ENCODE assay signal across 21 mouse cellular contexts in genomic region chr2:157544333-157544888, GRCm38 (mm10). TPM values are rescaled to one million over a fixed set of nuclear protein-coding genes. Genes with fewer than 3 reads are reported as not detected.
DNase-seq lines count a peak whose midpoint lies in the region; ATAC-seq lines count a peak whose summit lies in the region.
"Had no signal": no experiment of that assay in that cellular context is flagged by ENCODE, and none has a peak within 500 bp of the region (broad histone marks: within the 10 kb centered on the region; RNA-seq: fewer than 3 reads in every experiment).

No protein-coding gene starts in this region.

- peaks cover 20% of the 10 kb centered on the region for H3K36me3 ChIP-seq in midbrain, embryonic 10.5 days
- 0 out of 2 replicates have a peak, but pooled peaks cover 2% of the 10 kb centered on the region for H3K36me3 ChIP-seq in midbrain, embryonic 11.5 days (ENCODE audit: control insufficient read depth, insufficient read depth, low read length)
- H3K36me3 ChIP-seq in forebrain, embryonic 12.5 days (replicated peaks): peaks cover 21% of the 10 kb centered on the region
- peaks cover 4% of the 10 kb centered on the region; the same call in 1 of the 2 replicates for H3K36me3 ChIP-seq in hindbrain, embryonic 15.5 days
- no peaks in the 10 kb centered on the region for H3K36me3 ChIP-seq in midbrain, embryonic 16.5 days (ENCODE audit: control insufficient read depth, insufficient read depth, low read length)

- peaks cover 92% of the 10 kb centered on the region for H3K4me1 ChIP-seq in midbrain, embryonic 10.5 days
- H3K4me1 ChIP-seq in midbrain, embryonic 11.5 days (ENCODE audit: control insufficient read depth, insufficient read depth, low read length): peaks cover 48% of the 10 kb centered on the region
- H3K4me1 ChIP-seq in forebrain, embryonic 12.5 days: peaks cover 80% of the 10 kb centered on the region
- H3K4me1 ChIP-seq in hindbrain, embryonic 15.5 days (replicated peaks): peaks cover 71% of the 10 kb centered on the region
- H3K4me1 ChIP-seq in midbrain, embryonic 16.5 days (ENCODE audit: control insufficient read depth, insufficient read depth, low read length): peaks cover 70% of the 10 kb centered on the region

- no peak overlapping the region for H3K4me2 ChIP-seq in midbrain, embryonic 11.5 days
- no peak overlapping the region for H3K4me2 ChIP-seq in forebrain, embryonic 12.5 days
- H3K4me2 ChIP-seq in hindbrain, embryonic 15.5 days: no peak overlapping the region
- no peak overlapping the region for H3K4me2 ChIP-seq in midbrain, embryonic 16.5 days (ENCODE audit: low read length)

- no peak for ATAC-seq in midbrain, embryonic 11.5 days (ENCODE audit: low FRiP score)
- no peak for ATAC-seq in forebrain, embryonic 12.5 days (ENCODE audit: low FRiP score)
- peak; percentile 57; the same call in 1 of the 2 replicates for ATAC-seq in hindbrain, embryonic 15.5 days (ENCODE audit: low FRiP score, low read depth)
- no peak for ATAC-seq in midbrain, embryonic 16.5 days
- ATAC-seq in activated CD4-positive, CD25-positive, alpha-beta regulatory T cell, adult 4 months: no peak
- ATAC-seq: liver, postnatal 0 days had no signal

- DNase-seq in midbrain, embryonic 10.5 days (ENCODE audit: low spot score): no peak
- no peak for DNase-seq in midbrain, embryonic 11.5 days (ENCODE audit: low spot score, missing footprints)
- no peak for DNase-seq in adrenal gland, postnatal 25 days
- DNase-seq: B cell, adult 2 months; cerebellum, adult 8-10 months; gastrocnemius, postnatal 36 days; kidney, adult 11 months; layer of hippocampus, postnatal 36 days; liver, postnatal 0 days; right cerebral cortex, postnatal 25 days; thymus, adult 18-20 months had no signal

- H3K27ac ChIP-seq in midbrain, embryonic 10.5 days (replicated peaks): 0 out of 2 replicates have a peak overlapping the region, but pooled peaks have one; percentile 7
- H3K27ac ChIP-seq in midbrain, embryonic 11.5 days (ENCODE audit: low read depth, low read length): no peak overlapping the region
- peak overlapping the region; percentile 75 for H3K27ac ChIP-seq in forebrain, embryonic 12.5 days
- H3K27ac ChIP-seq in hindbrain, embryonic 15.5 days (replicated peaks): peak overlapping the region; percentile 10; the same call in 1 of the 2 replicates
- H3K27ac ChIP-seq in midbrain, embryonic 16.5 days (ENCODE audit: low read length): peak overlapping the region; percentile 31
- H3K27ac ChIP-seq: kidney, postnatal 0 days had no signal

- WGBS in midbrain, embryonic 10.5 days: 87% methylated on average over 9 of the region's 9 CpGs
- WGBS in midbrain, embryonic 11.5 days: 76% methylated on average over 9 of the region's 9 CpGs
- 26% methylated on average over 9 of the region's 9 CpGs for WGBS in forebrain, embryonic 12.5 days
- WGBS in hindbrain, embryonic 15.5 days: 42% methylated on average over 9 of the region's 9 CpGs
- 41% methylated on average over 9 of the region's 9 CpGs for WGBS in midbrain, embryonic 16.5 days

- H3K27me3 ChIP-seq in midbrain, embryonic 10.5 days (ENCODE audit: low read depth, poor library complexity, severe bottlenecking): peaks cover 85% of the 10 kb centered on the region
- peaks cover 8% of the 10 kb centered on the region for H3K27me3 ChIP-seq in midbrain, embryonic 11.5 days (ENCODE audit: control insufficient read depth, insufficient read depth, low read length)
- H3K27me3 ChIP-seq in forebrain, embryonic 12.5 days: peaks cover 22% of the 10 kb centered on the region
- H3K27me3 ChIP-seq in hindbrain, embryonic 15.5 days: no peaks in the 10 kb centered on the region
- H3K27me3 ChIP-seq in midbrain, embryonic 16.5 days (ENCODE audit: control insufficient read depth, insufficient read depth, low read depth, low read length): no peaks in the 10 kb centered on the region
- H3K27me3 ChIP-seq: megakaryocyte, embryonic 14.5 days had no signal

- H3K4me3 ChIP-seq in midbrain, embryonic 10.5 days: no peak overlapping the region
- no peak overlapping the region for H3K4me3 ChIP-seq in midbrain, embryonic 11.5 days (ENCODE audit: low read depth, low read length)
- no peak overlapping the region for H3K4me3 ChIP-seq in forebrain, embryonic 12.5 days (replicated peaks)
- no peak overlapping the region for H3K4me3 ChIP-seq in hindbrain, embryonic 15.5 days
- H3K4me3 ChIP-seq in midbrain, embryonic 16.5 days (ENCODE audit: low read depth, low read length): no peak overlapping the region
- H3K4me3 ChIP-seq: erythroblast, embryonic 14.5 days; megakaryocyte, embryonic 14.5 days; myocyte had no signal

- no peaks in the 10 kb centered on the region for H3K9me3 ChIP-seq in midbrain, embryonic 10.5 days (replicated peaks)
- no peaks in the 10 kb centered on the region for H3K9me3 ChIP-seq in midbrain, embryonic 11.5 days (ENCODE audit: control insufficient read depth, low read length)
- no peaks in the 10 kb centered on the region for H3K9me3 ChIP-seq in forebrain, embryonic 12.5 days
- no peaks in the 10 kb centered on the region for H3K9me3 ChIP-seq in hindbrain, embryonic 15.5 days
- H3K9me3 ChIP-seq in midbrain, embryonic 16.5 days (replicated peaks; ENCODE audit: control insufficient read depth, low read length, poor library complexity, severe bottlenecking): no peaks in the 10 kb centered on the region
- H3K9me3 ChIP-seq: megakaryocyte, embryonic 14.5 days had no signal

- no peak overlapping the region for H3K9ac ChIP-seq in midbrain, embryonic 11.5 days (ENCODE audit: low read length)
- H3K9ac ChIP-seq in forebrain, embryonic 12.5 days: peak overlapping the region; percentile 17; the same call in 1 of the 2 replicates
- no peak overlapping the region for H3K9ac ChIP-seq in hindbrain, embryonic 15.5 days
- no peak overlapping the region for H3K9ac ChIP-seq in midbrain, embryonic 16.5 days (ENCODE audit: low read depth, low read length)
- H3K9ac ChIP-seq: liver, postnatal 0 days had no signal

RNA-seq across cellular contexts. Expression of gene Nnat, which starts 15.5 kb away (rescaled TPM):
- 1,354 and 2,071 TPM in 2 replicates for polyA plus RNA-seq in midbrain, embryonic 10.5 days (2016; fragmentation: Nextera tagmentation; extraction: Ambion mirVana)
- polyA plus RNA-seq in midbrain, embryonic 11.5 days (2014; fragmentation: Nextera tagmentation; extraction: Ambion mirVana): 1,391 and 1,438 TPM in 2 replicates
- polyA plus RNA-seq in forebrain, embryonic 12.5 days (2016; fragmentation: Nextera tagmentation; extraction: Ambion mirVana): 5,265 and 5,863 TPM in 2 replicates
- polyA plus RNA-seq in hindbrain, embryonic 15.5 days (2015; fragmentation: Nextera tagmentation; extraction: Ambion mirVana): 6,864 and 7,318 TPM in 2 replicates
- polyA plus RNA-seq in midbrain, embryonic 16.5 days (2015; fragmentation: Nextera tagmentation; extraction: Ambion mirVana): 9,243 and 10,143 TPM in 2 replicates
- polyA plus RNA-seq in activated CD4-positive, CD25-positive, alpha-beta regulatory T cell, adult 4 months (2017; shearing (Covaris generic)): under 1 TPM in 1 of 2 experiments, not detected in 1; 0.56 TPM
- total RNA-seq in adrenal gland, postnatal 25 days (2021): 71.3 and 91.2 TPM in 2 replicates
- total RNA-seq: liver, adult 2 months; neutrophil, adult 5-6 weeks had no signal
- polyA plus RNA-seq: liver, adult 2 months had no signal

RNA-seq across cellular contexts. Expression of gene Blcap, which starts 26.7 kb away (rescaled TPM):
- polyA plus RNA-seq in midbrain, embryonic 10.5 days (2016; fragmentation: Nextera tagmentation; extraction: Ambion mirVana): 76.4 and 103 TPM in 2 replicates
- polyA plus RNA-seq in midbrain, embryonic 11.5 days (2014; fragmentation: Nextera tagmentation; extraction: Ambion mirVana): 110 and 117 TPM in 2 replicates
- 144 and 156 TPM in 2 replicates for polyA plus RNA-seq in forebrain, embryonic 12.5 days (2016; fragmentation: Nextera tagmentation; extraction: Ambion mirVana)
- polyA plus RNA-seq in hindbrain, embryonic 15.5 days (2015; fragmentation: Nextera tagmentation; extraction: Ambion mirVana): 249 and 272 TPM in 2 replicates
- polyA plus RNA-seq in midbrain, embryonic 16.5 days (2015; fragmentation: Nextera tagmentation; extraction: Ambion mirVana): 357 and 363 TPM in 2 replicates
- 10 to 100 TPM; 12.9 to 17.7 TPM for polyA plus RNA-seq in activated CD4-positive, CD25-positive, alpha-beta regulatory T cell, adult 4 months (2017; shearing (Covaris generic))
- total RNA-seq in adrenal gland, postnatal 25 days (2021): 61.5 and 82.8 TPM in 2 replicates

Comparison
In these comparisons a context has a peak if more than half of its experiments do, and no peak if none do; other contexts are left out.
1. RNA of gene Nnat, which starts 15.5 kb away (polyA plus RNA-seq): 9,243 to 10,143 TPM in midbrain, embryonic 16.5 days, 6,864 to 7,318 TPM in hindbrain, embryonic 15.5 days, 5,265 to 5,863 TPM in forebrain, embryonic 12.5 days, 1,391 to 1,438 TPM in midbrain, embryonic 11.5 days and 1,354 to 2,071 TPM in midbrain, embryonic 10.5 days; 0.56 TPM in activated CD4-positive, CD25-positive, alpha-beta regulatory T cell, adult 4 months; every median in the first group is over 100 times any median in the second.